Mouse (Mus musculus) cerebellum, postnatal 14 days (tissue): Measurements from ENCODE around the gene Cradd.
A peak's percentile ranks its signal among the peaks of the same experiment; 100 is the strongest.

Source experiments
- DNase-seq, 2 experiments: peaks; one replicate each; pipeline ENCODE4 v3.0.0; 2021; ENCODE audit warnings: mixed read lengths in 2 of 2

Cradd gene

DNA sequence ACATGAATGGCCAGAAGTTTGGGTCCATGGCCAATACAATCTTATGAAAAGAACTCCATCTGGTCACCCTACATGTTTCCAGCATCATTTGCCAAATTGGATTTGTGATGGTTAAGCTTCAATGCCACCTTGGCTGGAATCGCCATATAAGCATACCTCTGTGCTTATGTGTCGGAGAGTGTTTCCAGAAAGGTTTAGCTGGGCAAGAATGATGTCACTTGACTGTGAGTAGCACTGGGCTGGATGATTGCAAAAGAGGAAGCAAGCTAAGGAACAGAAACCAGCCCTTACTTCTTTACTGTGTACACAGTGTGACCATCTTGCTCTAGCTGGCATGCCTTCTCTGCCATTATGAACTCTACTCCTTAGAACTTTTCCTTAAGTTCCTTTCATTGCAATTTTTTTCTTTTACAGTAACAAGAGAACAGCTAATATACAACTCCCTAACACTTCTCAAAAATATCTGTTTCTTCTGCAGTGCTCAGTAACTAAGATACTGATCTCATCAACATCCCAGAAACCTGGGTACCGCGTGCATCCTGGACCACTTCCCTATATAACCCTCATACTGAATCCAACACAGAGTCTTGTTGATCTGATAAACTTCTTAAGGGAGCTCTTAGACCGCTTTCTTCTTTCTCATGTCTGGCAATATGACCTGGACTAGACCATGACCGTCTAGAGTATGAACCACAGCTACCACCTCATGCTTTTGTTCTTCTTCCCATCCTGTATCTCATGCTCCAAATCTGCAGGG lies 172.7 kb downstream of the Cradd start:
- peak; percentile 34 to 63 for DNase-seq

GRCm38 (mm10) chr10:95149666-95150065 lies 174.3 kb downstream of the Cradd start:
- no peak for DNase-seq

- DNase-seq: no peak
These were observed 175.3 kb downstream of the Cradd start for GRCm38 (mm10) chr10:95148641-95149040.

DNA sequence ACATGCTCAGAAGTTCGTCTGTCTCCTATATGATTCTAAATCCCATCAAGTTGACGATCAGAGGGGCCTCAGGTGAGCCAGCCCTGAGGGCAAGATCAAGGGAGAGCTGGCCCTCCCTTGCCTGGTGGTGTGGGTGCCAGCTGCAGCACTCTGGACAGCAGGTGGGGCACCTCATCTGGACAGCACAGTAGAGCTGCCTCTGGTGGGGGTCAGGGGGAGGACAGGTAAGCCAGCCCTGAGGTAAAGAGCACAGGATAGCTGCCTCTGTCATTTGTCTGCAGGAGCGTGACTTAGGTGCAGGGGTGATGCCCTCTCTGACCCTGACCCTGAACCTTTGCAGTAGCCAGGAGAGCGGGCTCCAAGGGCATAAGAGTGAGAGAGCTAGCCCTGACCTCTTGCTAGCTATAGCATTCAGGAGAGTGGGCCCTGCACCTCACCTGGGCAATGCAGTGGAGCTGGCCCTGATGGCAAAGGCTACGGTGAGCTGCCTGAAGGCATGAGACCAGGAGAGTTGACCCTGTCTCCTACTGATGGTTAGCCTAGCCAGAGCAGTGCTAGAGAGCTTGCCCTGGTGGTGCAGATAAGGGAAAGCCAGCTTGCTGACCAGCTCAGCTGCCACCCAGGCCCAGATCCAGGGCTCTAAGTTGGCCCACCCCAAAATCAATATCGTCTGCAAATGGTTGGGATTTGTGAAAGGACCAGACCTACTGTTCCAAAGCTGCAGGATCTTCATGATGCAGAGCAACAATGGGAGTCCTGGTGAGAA lies 176.6 kb downstream of the Cradd start:
- no peak for DNase-seq

GRCm38 (mm10) chr10:95146491-95146890 lies 177.4 kb downstream of the Cradd start:
- peak; percentile 10 to 19 for DNase-seq

DNA sequence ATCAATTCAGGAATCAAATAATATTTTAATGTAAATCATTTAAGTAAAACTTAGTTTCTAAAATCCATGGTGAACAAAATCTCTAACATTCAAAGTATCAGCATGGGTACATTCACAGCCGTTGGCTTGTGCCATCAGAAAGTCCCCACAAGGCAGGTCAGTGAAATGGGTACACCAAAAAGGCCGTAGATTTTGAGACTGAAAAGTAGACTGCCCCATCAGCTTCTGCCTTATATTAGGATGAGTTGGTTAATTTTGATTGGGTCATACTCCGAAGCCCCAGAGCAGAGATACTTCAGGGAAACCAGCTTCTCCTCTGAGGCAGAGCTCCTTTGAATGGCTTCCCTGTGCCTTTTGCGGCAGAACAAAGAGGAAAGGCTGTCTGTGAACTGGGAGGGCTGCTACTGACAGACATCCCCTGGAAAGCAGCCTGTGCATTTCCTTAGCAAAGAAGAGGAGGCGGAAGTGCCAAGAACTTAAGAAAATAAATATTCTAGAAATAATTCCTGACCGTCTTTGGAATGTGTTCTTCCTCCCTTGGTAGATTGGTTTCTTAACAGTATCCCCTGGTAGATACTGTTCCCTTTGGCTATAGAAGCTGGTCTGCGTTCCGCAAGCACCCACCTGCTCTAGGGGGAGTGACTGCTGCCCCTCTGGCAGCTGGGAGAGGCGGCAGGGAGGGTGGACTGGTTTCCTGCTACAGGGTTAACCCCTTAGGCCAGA lies 178.6 kb downstream of the Cradd start:
- no peak for DNase-seq

DNA sequence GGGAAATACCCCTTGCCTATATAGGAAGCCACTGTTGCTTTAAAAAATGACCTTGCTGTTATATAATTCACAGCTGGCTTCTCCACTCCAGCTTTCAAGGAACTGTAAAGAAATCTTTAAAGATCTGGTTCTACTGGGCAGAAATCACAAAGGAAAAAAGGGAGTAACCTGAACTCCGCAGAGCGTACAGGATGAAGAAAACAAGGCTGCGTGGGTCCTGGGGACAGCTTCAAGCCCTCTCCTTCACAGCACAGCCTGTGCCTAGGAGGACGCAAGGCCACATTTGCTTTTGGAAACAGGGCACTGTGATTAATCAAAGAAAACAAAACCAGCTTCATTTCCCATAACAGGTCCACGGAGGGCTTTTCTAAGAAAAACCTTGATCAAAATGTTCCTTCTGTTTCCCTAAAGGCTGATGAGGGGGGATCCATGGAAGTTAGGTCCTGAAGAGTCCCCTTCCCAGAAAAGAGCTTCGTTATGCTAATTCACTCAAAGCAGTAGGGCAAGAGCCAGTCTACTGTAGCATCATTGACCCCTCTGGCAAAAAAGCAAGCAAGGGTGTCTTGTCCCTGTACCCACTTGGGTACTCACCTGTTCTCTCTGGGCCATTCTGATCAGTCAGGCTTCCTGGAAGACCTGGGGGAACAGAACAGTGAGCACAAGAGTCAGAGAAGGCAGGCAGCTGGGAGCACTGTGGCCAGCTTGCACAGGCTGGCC lies 179.4 kb downstream of the Cradd start:
- DNase-seq: peak in 1 of 2 experiments; percentile 7

- DNase-seq: peak in 1 of 2 experiments; percentile 8
These were observed 180.4 kb downstream of the Cradd start for GRCm38 (mm10) chr10:95143446-95144114.

- DNase-seq: peak; percentile 86
These were observed 181.0 kb downstream of the Cradd start for GRCm38 (mm10) chr10:95142844-95143435.

GRCm38 (mm10) chr10:95141075-95141474 lies 182.9 kb downstream of the Cradd start:
- DNase-seq: no peak

DNA sequence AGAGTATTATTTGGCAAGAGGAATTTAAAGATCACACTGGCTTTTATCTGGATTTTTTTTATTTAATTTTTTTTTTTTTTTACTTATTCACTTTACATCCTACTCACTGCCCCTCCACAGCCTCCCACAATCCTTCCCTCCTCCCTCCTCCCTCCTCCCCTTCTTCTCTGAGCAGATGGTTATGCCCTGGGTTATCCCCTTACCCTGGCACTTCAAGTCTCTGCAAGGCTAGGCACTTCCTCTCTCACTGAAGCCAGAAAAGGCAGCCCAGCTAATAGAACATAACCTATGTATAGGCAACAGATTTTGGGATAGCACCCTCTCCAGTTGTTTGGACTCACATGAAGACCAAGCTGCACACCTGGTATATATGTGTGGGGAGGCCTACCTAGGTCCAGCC lies 183.7 kb downstream of the Cradd start:
- peak in 1 of 2 experiments; percentile 13 for DNase-seq

GRCm38 (mm10) chr10:95139645-95140044 lies 184.3 kb downstream of the Cradd start:
- peak; percentile 45 to 53 for DNase-seq

DNA sequence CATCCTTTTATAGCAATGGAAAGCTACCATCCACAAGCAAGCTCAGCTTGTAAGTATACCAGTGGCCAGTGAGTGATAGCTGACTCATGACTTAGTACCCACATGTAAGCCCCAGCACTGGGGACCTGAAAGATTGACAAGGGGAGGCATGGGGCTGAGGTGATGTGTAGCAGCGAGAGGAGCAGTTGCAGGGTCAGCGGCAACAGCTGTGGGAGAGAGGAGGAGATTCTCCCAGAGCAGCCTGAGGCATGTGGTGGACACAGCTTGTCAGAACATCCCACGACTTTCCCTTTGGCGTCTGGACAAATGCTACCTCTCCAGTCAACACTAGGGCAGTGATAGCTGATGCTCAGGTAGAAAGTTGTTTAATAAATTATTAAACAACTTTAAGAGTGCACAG lies 190.9 kb downstream of the Cradd start:
- no peak for DNase-seq
